ENCODE assay signal across 8 mouse cellular contexts in genomic region chr11:69408541-69409377, GRCm38 (mm10). TPM values are rescaled to one million over a fixed set of nuclear protein-coding genes. Genes with fewer than 3 reads are reported as not detected.
DNase-seq lines count a peak whose midpoint lies in the region; ATAC-seq lines count a peak whose summit lies in the region.

No protein-coding gene starts in this region.

- WGBS in hindbrain, embryonic 13.5 days = under 1% methylated on average over 33 of the region's 33 CpGs

- ATAC-seq in hindbrain, embryonic 13.5 days (ENCODE audit: low FRiP score) = peak; percentile 61

- H3K4me3 ChIP-seq in hindbrain, embryonic 13.5 days = peak overlapping the region; percentile 83

- no peaks in the 10 kb centered on the region for H3K9me3 ChIP-seq in hindbrain, embryonic 13.5 days

- H3K27ac ChIP-seq in hindbrain, embryonic 13.5 days = peak overlapping the region; percentile 100

- H3K9ac ChIP-seq in hindbrain, embryonic 13.5 days = peak overlapping the region; percentile 99

- peaks cover 54% of the 10 kb centered on the region for H3K4me1 ChIP-seq in hindbrain, embryonic 13.5 days (replicated peaks)

- no peaks in the 10 kb centered on the region for H3K27me3 ChIP-seq in hindbrain, embryonic 13.5 days

- peak; percentile 89 for DNase-seq in NIH3T3 (ENCODE audit: low read depth)
- peak; percentile 81 to 85 for DNase-seq in cerebellum, postnatal 14 days
- peak; percentile 68 to 73 for DNase-seq in frontal cortex, postnatal 25 days (ENCODE audit: low spot score in 2 of 2)
- DNase-seq in layer of hippocampus, postnatal 25 days (ENCODE audit: extremely low spot score in 1 of 2, low spot score in 1 of 2) = peak; percentile 58 to 61
- DNase-seq in lung, postnatal 14 days = peak; percentile 73
- DNase-seq in retina, embryonic 14.5 days (ENCODE audit: low spot score) = peak; percentile 95
- peak; percentile 77 for DNase-seq in thymus, postnatal 25 days

- peaks cover 58% of the 10 kb centered on the region for H3K36me3 ChIP-seq in hindbrain, embryonic 13.5 days

- H3K4me2 ChIP-seq in hindbrain, embryonic 13.5 days = peak overlapping the region; percentile 99

RNA-seq across cellular contexts. Expression of gene Kdm6b, which starts 4.7 kb away (rescaled TPM):
- 50.6 and 51.3 TPM in 2 replicates for polyA plus RNA-seq in hindbrain, embryonic 13.5 days (2015; fragmentation: Nextera tagmentation; extraction: Ambion mirVana)
- total RNA-seq in layer of hippocampus, postnatal 25 days (2021) = 10 to 100 TPM; 28.5 to 41.2 TPM

RNA-seq across cellular contexts. Expression of gene Tmem88, which starts 10.7 kb away (rescaled TPM):
- polyA plus RNA-seq in hindbrain, embryonic 13.5 days (2015; fragmentation: Nextera tagmentation; extraction: Ambion mirVana) = 7.1 and 8.7 TPM in 2 replicates
- 1 to 10 TPM; 2.5 TPM for total RNA-seq in layer of hippocampus, postnatal 25 days (2021)

RNA-seq across cellular contexts. Expression of gene Cyb5d1, which starts 13.3 kb away (rescaled TPM):
- 34.9 and 35.5 TPM in 2 replicates for polyA plus RNA-seq in hindbrain, embryonic 13.5 days (2015; fragmentation: Nextera tagmentation; extraction: Ambion mirVana)
- total RNA-seq in layer of hippocampus, postnatal 25 days (2021) = 10 to 100 TPM; 40.8 to 43.6 TPM

RNA-seq across cellular contexts. Expression of gene Naa38, which starts 13.5 kb away (rescaled TPM):
- polyA plus RNA-seq in hindbrain, embryonic 13.5 days (2015; fragmentation: Nextera tagmentation; extraction: Ambion mirVana) = 103 and 105 TPM in 2 replicates
- 100 to 1,000 TPM; 100 to 116 TPM for total RNA-seq in layer of hippocampus, postnatal 25 days (2021)

RNA-seq across cellular contexts. Expression of gene Chd3, which starts 39.6 kb away (rescaled TPM):
- 92.4 and 93.5 TPM in 2 replicates for polyA plus RNA-seq in hindbrain, embryonic 13.5 days (2015; fragmentation: Nextera tagmentation; extraction: Ambion mirVana)
- total RNA-seq in layer of hippocampus, postnatal 25 days (2021) = 100 to 1,000 TPM; 504 to 538 TPM

Comparison
In these comparisons a context has a peak if more than half of its experiments do, and no peak if none do; other contexts are left out.
1. Peak in every context shown above with its lines: DNase-seq, ATAC-seq, H3K4me3 ChIP-seq and H3K27ac ChIP-seq.